Mouse (Mus musculus) cerebellum, adult 9-10 months (tissue): Measurements from ENCODE around the gene Tbc1d16.

ENCODE experiments used
- DNase-seq: peaks from one replicate; pipeline ENCODE4 v3.0.0; 2022

The Tbc1d16 gene

DNA sequence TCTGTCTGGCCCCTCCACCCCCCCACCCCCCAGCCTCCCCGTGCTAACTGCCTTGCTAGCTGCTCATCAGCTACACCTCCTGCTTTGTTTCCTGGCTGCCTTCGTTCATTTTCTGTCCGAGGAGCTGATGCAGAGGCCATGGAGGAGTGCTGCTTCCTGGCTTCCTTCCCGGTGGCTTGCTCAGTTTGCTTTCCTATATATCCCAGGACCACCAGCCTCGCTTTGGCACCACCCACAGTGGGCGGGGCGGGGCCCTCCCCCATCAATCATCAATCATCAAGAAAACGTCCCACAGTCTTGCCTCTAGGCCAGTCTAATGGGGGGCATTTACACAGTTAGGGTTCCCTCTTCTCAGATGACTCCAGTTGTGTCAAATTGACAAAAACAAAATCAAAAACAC lies 8.1 kb upstream of the Tbc1d16 start:
- DNase-seq, result no peak

DNA sequence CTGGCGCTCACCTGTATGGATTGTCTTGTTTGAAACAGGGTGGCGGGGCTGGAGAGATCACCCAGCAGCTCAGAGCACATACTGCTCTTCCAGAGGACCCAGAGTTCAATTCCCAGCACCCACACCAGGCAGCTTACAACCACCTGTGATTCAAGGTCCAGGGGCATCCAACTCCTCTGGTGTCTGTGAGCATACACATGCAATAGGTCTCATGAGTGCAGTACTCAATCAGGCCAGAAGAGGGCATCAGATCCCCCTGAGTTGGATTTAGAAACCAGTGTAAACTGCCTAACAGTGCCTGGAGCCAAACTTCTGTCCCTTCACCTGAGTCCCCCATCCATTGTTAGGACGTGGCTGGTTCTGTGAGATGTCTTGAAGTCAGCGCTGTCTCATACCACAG lies 7.3 kb upstream of the Tbc1d16 start:
- DNase-seq, result no peak

DNA sequence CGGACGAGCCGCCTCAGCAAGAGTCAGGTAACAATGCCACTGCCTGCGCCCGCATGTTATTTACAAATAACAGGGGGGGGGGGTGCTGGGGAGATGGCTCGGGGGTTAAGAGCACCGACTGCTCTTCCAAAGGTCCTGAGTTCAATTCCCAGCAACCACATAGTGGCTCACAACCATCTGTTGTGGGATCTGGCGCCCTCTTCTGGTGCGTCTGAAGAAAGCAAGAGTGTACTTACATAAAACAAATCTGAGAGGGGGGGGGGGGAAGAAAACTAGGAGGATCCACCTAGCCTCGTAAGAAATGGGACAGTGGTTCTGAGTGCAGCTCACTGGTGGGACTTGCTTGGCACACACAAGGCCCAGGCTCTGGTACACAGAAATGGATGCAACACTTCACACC lies 6.5 kb upstream of the Tbc1d16 start:
- DNase-seq, result no peak

DNA sequence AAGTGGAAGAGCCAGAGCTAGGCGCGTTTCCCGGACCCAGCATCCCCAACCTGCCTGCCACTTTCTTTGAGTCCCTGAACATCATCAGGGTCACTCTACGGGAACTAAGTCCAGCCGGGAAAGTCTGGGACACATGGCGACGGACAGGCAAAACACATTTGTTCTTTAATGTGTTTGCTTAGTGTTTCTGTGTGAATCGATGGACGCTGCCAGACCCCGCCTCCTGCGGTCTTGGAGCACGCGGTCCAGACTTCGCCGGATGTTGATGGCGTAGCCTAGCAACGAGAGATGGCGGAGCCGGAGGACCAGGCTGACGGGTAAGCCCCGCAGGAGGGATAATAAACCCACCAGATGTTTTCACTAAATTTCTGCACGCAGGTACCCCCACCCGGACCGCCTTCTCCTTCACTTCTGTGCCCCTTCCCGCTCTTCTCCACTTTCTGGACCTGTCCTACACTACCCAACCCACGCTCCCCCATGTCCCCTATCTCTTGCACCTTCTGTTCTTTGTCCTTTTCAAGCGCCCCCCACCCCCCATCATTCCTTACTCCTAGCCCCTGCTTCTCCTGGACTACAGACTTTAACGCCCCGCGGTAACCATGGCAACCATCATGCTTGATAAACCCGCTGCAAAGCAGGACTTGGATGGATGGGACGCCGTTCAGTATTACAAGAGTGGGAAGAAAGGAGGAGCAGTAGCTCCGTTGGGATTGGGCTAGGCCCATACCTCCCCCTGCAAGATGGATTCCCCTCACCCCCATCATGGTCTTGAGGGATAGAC lies 737 bp upstream of the Tbc1d16 start:
- DNase-seq, result no peak

DNA sequence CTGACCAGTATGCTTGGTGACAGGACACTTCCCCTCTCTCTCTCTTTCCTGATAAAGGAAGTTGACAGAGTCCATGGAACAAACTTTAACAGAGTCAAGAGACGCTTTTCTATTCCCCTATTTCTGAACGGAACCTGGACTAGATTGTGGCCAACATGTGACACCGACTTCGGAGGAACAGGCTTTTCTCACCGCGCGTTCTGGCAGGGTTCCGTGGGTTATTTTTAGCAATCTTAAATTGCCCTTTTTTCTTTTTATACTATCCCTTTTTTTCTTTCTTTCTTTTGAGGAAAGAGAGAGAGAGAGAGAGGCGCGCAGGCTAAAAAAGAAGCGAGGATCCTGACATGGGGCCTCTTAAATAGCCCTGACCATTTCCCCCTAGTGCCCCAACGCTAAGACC lies 708 bp downstream of the Tbc1d16 start:
- no peak for DNase-seq

DNA sequence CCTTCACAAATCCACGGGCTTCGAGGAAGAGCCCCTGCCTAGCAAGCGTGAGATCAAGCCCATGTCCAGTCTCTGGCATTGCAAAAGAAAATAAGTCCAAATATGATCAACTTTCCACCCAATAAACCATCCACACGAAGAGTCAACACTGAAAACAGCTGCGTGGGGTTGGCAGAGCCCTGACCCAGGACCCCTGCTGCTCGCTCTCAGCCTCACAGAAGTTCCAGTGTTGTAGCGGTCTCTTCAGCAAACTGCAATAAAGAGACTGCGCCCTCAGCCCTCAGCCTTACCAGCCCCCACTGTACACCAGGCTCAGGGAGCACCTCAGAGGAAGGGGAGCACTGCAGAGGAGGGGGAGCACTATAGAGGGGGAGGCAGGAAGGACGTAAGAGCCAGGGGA lies 2.7 kb downstream of the Tbc1d16 start:
- DNase-seq, result no peak

DNA sequence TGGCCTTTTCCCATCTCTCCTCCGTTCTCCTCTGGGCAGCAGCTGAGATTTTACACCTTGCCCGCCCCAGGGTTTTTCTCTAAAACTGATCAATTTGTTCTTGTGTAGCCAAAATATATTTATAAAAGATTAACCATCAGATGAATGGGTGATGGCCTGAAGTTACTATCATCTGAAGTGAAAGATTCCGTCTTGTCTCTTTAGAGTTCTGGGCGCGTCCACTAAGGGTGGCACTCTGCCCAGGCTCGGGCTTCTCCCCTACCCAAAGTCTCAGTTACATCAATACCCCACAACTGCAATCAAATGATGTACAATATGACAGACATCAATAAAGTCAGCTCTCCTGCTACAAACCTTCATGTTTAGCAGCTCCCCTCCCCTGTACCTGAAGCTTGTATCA lies 3.4 kb downstream of the Tbc1d16 start:
- DNase-seq, result no peak

DNA sequence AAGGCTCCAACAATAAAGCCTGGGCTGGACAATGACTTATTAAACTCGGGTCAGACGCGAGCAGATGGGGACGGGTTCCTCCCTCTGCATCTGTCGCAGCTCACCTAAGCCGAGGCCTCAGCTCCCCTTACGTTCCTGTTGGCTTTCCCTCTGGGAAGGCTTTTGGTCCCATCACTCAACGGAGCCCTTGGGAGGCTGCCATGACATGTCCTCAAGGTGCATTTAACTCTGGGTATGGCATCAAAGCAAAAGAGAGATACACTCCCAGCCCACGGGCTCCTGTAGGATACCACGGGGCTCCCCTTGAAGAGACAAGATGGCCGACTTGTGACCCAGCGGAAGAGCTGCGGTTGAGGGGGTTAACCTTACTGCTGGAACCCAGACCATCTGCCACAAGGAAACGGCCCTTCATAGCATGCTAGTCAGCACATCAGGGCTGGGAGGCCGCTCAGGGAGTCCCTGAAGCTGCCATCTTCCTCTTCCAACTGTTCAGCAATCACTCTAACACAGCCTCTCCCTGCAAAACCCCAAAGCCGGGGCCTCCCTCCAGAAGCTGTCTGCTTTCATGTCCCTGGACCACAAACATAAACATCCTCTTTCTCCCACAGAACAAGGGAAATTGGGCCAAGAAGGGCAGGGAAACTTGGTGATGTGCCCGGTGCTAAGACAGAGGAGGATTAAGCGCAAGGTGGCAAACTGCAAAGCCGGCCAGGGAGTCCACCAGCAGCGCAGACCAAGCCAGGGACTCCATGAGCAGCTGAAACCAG lies 5.0 kb downstream of the Tbc1d16 start:
- no peak for DNase-seq

DNA sequence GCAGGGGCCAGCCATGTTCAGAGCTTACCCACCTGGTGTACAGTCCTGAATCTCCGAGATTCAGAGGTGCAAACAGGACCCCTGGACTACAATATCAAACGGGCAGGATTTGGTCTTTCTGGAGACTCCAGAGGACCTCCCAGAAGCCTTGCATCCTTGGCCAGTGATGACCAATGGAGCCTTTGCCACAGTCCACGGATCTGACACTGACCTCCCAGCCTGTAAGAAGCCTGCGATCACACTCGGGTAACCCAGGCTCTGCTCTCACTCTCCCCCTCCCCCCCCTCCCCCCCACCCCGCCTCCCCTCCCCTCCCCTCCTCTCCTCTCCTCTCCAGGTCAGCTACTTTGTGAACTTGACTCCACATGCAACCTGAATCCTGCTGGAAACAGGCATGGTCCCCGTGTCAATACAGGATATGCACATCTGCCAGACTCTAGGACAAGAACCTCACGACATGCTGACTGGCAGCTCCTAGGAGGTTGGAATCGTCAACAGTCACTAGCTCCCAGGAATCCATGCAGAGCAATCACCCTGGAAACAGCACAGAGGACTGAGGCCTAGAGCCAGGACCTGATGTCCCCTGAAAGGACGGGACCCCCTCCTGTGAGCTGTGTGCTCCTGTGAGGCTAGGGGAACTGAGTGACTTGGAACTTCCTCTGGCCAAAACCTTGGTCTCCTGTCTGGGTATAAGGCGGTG lies 6.3 kb downstream of the Tbc1d16 start:
- peak; percentile 47 for DNase-seq

DNA sequence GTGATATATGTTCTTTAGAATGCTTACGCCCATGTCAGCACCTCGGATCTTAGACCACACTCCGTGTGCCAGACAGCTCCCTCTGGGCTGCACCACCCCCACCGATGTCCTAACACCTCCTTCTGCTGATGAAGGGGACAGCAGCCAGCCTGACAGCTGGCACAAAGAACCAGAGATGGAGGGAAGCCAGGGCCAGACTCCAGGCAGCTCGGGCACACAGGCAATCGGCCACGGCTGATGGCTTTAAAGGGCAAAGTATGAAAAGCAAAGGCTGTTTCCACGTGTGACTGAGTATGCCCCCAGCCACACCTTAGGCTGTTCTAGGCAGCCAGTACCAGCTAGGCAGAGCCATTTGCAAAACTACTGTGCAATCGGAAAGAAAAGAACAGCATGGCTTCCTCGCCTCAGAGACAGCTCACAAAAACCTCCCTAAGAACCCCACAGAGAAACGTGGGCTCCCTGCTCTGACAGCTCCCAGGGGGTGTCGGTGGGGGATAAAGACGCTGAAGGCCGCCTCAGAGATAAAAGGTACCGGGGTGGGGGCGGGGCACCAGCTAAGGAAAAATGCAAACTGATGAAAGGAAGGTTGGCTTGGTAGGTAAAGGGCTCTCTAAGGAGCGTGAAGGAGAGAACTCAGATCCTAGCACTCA lies 8.4 kb downstream of the Tbc1d16 start:
- peak; percentile 96 for DNase-seq

DNA sequence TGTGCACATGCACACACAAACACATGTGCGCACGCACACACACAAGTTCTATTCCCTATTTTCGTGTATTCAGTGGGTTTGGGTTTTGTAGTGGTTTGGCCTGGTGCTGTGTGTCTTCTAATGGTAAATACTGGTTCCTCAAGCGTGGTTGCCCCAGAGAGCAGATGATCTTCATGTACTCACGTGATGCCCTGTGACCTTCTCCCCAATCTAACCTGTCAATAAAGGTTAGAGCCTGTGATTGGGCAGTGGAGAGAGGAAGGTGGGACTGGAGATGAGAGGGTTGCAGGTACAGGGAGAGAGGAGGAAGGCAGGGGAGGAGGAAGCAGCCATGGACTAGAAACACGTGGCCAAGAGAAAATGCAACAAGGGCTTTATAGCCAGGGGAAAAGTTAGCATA lies 10.4 kb downstream of the Tbc1d16 start:
- DNase-seq, result peak; percentile 27

DNA sequence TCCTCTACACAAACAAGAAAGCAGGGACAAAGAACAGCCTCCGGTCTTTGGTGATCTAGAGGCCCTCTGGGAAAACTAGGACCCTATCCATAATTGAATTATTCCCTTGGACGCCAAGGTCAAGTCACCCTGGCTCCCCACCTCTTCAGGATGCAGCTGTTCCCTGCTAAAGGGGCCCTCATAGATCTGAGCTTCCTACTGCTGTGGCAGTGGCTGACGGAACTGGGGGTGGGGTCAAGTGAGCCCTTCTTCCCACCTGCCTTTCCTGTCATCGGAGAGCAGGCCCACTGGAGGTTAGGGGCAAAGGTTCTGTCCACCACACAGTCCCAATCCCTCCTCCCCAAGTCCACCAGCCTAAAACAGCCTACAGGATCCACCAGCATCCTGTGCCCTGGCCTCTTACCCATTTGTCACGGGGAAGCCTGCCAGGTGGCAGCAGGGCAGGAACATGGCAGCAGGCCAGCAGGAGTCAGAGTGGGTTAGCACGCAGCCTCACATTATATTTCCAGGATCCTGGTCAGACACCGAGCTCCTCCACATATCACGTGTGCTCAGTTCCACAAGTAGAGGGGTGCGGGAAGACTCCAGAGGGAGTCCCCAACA lies 12.3 kb downstream of the Tbc1d16 start:
- DNase-seq, result peak; percentile 97

DNA sequence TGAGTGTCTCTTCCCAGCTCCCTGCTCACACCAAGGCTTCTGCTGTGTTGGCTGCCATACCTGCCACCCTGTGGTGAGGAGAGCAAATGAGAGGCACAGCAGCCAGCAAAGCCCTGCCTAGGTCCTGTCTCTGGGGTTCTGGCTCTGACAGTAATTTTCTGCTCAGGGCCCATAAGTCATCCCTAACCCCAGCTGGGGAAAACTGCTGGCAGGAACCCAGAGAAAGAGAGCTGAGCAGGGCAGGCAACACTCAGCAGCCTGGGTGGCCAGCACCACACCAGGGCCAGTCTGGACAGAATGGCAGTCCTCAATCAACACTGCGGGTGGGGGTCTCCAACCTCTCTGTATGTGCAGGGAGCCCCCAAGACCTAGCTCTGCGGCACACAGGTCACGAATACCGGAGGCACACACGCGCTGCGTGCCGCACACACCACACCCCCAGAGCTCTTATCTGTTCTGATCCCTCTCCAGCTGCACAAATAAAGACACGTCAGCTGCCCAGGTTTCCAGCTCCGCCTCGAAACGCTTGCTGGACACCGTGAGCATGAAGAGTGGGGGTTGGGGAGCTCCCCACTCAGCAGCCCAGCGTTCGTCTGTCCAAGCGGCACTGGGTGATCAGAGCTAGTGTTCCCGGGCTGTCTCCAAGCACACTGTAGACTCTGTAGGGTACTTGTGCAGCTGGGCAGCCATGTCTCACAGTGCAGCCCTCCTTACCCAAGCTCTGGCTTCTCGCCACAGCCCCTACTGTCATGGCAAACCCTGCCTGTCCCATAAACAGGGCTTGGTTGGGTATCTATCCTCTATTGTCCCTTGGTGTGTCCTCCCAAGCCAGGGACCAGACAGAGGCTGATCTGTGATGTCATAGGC lies 13.0 kb downstream of the Tbc1d16 start:
- DNase-seq, result peak; percentile 80

DNA sequence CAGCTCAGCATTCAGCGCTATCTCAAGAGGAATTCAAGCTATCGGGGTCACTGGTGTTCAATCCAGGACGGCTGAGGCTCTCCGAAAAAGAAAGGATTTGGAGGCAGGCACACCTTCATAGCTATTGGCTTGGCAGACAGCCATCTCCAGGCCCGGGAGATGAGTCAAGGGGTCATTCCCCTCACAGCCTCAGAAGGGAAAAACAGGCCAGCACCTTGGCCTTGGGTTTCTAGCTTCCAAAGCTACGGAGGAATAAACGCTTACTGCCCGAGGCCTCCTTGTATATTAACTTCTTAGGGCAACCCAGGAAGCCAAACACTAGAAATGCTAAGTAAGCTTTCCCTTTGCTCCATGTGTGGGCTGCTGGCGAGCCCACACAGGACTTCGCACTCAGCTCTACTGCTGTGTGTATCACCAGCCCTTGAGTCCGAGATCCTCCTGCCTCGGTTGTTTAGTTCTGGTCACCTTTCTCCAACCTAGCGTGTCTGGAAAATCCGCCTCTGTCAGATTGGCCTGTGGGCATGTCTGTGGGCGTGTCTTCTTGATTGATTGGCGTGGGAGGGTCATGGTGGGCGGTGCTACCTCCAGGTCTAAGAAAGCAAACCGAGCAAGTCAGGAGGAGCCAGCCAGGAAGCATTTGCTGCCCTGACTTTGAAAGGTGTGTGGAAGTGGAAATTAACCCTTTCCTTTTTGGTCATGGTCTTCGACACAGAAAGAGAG lies 15.0 kb downstream of the Tbc1d16 start:
- DNase-seq, result no peak

DNA sequence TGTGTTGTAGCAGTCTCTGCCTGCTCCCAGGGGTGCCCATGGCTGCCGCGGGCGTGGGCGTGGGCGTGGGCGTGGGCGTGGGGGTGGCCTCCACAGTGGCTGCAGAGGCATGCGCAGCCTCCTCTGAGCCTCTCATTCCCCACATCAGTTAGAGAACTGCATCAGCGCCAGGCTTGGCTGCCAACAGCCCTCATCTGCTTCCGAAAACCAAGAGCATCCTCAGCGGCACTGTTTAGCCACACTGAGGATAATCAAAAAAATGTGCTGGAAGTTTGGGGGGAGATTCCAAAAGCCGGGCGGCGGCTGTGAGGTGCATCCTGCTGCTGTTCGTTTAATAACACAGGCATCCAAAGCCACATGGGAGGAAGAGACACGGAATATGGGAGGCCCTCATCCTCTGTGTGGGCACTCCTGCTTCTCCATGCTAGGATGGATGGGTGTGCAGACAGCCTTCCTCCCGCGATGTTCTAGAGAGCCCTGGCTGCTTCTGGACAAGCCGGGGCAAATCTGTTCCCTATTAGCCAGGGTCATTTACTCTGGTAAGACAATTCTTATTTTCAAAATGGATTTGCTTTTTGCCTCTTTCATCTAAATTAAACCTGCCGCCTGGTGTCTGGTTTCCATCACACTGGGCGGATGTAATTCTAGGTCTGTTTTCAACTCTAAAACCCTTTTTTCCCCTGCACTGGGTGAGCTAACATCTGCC lies 16.5 kb downstream of the Tbc1d16 start:
- DNase-seq, result no peak

DNA sequence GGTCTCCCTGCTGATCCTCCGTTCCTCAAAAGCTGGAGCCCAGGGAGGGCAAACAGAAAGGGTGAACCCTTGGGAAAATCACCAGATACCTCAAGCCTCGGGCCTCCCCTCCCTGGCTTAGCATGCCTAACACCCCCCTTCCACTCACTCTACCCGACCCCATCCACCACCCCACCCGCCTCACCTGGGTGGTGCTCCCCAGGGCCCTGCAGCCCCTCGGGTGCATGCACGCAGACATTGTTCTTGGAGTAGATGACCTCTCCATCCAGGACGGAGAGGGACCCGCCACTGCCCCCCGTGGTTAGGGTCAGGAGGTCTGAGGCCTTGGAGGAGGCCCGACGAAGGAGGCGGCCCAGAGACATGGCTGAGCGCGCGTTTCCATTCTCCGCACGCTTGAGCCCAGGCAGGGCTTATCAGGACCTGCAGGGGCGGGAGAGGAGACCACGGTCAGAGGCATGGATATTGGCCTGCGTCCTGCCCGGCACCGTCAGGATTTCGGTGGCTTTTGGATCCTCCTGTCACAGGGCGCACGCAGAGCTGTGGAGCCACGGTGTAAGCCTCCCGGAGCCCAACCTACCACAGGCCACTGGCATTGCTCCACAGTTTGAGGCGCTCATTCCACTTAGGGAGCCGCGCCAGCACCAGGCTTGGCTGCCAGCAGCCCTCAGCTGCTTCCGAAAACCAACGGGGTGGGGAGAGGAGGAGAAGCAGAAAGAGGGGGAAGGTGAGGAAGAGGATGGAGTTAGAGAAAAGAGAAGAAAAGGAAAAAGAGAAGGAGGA lies 17.8 kb downstream of the Tbc1d16 start:
- DNase-seq, result peak; percentile 93

DNA sequence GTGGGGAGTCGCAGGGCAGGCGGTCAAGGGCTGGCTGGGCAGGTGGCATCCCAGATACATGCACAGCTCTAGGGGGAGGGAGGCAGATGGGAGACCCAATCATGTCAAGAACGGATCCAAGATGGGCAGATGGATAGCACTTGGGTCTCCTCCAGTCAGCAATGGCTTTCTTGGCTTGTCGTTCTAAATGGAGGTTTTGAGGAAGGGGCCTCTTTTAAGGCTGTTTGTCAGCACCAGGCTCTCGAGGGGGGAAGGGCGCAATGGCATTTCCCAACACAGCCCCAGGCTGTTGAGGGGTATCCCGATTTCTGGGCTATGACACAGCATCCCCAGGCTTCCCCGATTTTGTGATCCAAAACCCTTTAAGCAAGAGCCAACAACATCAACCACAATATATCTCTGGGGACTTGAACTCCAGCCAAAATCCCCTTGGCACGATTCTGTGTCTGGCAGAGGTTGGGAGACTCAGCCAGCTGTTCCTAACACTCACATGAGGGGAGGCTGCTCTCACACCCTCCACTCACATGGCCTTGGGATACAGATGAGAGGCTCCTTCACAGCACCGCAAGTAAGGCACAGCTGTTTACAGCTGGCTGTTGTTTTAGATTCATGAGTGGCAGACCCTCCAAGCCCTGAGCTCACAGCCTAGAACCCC lies 18.8 kb downstream of the Tbc1d16 start:
- DNase-seq, result peak; percentile 88

DNA sequence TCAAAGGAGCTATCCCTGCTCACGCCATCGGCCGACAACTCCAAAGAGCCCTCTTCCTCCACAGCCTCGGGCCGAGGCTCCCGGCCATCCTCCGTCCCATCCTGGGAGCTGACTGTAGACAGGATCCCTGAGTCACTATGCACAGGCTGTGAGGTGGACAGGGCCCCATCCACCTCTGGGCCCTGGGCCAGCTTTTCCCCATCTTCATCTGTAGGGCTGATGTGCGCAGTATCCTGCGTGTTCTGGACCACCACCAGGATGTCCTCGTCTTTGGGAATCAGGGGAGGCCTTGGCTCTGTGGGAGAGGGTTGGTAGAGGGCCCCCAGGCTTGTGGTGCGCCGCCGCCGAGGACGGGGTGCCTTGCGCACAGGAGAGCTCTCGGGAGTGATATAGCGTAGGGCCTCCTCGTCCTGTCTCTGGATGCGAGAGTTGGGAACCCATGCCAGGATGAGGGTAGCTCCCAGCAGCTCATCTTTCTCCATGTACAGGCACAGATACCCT lies 19.4 kb downstream of the Tbc1d16 start:
- no peak for DNase-seq

DNA sequence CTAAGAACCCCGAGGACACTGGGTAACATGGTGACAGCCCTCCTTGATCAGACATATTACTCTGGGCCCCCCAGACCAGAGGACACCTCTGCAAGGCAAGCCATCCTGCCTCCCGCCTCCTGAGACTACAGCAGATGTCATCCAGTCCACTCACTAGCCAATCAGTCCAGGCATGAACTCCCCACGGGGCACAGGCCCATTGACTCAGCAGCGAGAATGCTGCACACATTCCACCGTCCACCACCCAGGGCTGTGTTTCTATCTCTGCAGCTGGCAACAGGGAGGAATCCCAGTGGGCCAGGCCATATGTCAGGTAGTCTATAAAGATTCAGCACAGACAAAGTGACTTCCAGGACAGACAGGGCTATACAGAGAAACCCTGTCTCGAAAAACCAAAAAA lies 20.3 kb downstream of the Tbc1d16 start:
- DNase-seq, result no peak
